19 mouse cellular contexts compared by ENCODE assay signal in genomic region chr7:70046691-70047414, GRCm38 (mm10).
DNase-seq lines count a peak whose midpoint lies in the region; ATAC-seq and TF ChIP-seq lines count a peak whose summit lies in the region.
"Had no signal": no experiment of that assay in that cellular context is flagged by ENCODE, and none has a peak within 500 bp of the region (broad histone marks: within the 10 kb centered on the region; RNA-seq: fewer than 3 reads in every experiment).

No protein-coding gene starts in this region.

- DNase-seq in cerebellum, postnatal 14 days, result peak; percentile 57 to 62
- no peak for DNase-seq in cerebellum, adult 11 months
- no peak for DNase-seq in neural tube, embryonic 10.5 days (ENCODE audit: extremely low spot score, low spot score)
- DNase-seq in heart, postnatal 36 days, result no peak
- DNase-seq in gastrocnemius, adult 2 months, result no peak
- DNase-seq: heart, postnatal 14 days; kidney, adult 18-20 months; kidney, postnatal 10 days; liver, embryonic 13.5 days; spleen, adult 18-20 months had no signal

- H3K27me3 ChIP-seq in neural tube, embryonic 13.5 days, result no peaks in the 10 kb centered on the region
- no peaks in the 10 kb centered on the region for H3K27me3 ChIP-seq in hindbrain, embryonic 13.5 days
- H3K27me3 ChIP-seq in neural tube, embryonic 14.5 days (ENCODE audit: control insufficient read depth, insufficient read depth, low read length), result no peaks in the 10 kb centered on the region
- H3K27me3 ChIP-seq: liver, embryonic 13.5 days; lung, embryonic 15.5 days; stomach, embryonic 15.5 days had no signal

- H3K4me1 ChIP-seq in neural tube, embryonic 13.5 days (replicated peaks), result no peaks in the 10 kb centered on the region
- 0 out of 2 replicates have a peak, but pooled peaks cover 10% of the 10 kb centered on the region for H3K4me1 ChIP-seq in hindbrain, embryonic 13.5 days (replicated peaks)
- H3K4me1 ChIP-seq in neural tube, embryonic 14.5 days (ENCODE audit: control insufficient read depth, insufficient read depth, low read length), result no peaks in the 10 kb centered on the region
- H3K4me1 ChIP-seq: limb, embryonic 12.5 days; liver, embryonic 13.5 days; stomach, embryonic 15.5 days had no signal

- no peaks in the 10 kb centered on the region for H3K36me3 ChIP-seq in neural tube, embryonic 13.5 days
- no peaks in the 10 kb centered on the region for H3K36me3 ChIP-seq in hindbrain, embryonic 13.5 days
- H3K36me3 ChIP-seq in neural tube, embryonic 14.5 days (ENCODE audit: control insufficient read depth, insufficient read depth, low read length), result no peaks in the 10 kb centered on the region
- H3K36me3 ChIP-seq: limb, embryonic 12.5 days; liver, embryonic 13.5 days; lung, embryonic 15.5 days; stomach, embryonic 15.5 days had no signal

- intact Hi-C loops in heart, postnatal 36 days (cut with DNase I), result no loop called here
- intact Hi-C loops in gastrocnemius, adult 2 months (cut with DNase I), result no loop called here

- TF ChIP-seq CTCF in gastrocnemius, adult 2 months (IDR thresholded peaks at IDR 0.05), result no peak

- no peaks in the 10 kb centered on the region for H3K9me3 ChIP-seq in neural tube, embryonic 13.5 days
- no peaks in the 10 kb centered on the region for H3K9me3 ChIP-seq in hindbrain, embryonic 13.5 days
- no peaks in the 10 kb centered on the region for H3K9me3 ChIP-seq in neural tube, embryonic 14.5 days (ENCODE audit: control insufficient read depth, low read length)
- H3K9me3 ChIP-seq: limb, embryonic 12.5 days; liver, embryonic 13.5 days; lung, embryonic 15.5 days; stomach, embryonic 15.5 days had no signal

- H3K4me2 ChIP-seq in neural tube, embryonic 13.5 days, result no peak overlapping the region
- no peak overlapping the region for H3K4me2 ChIP-seq in hindbrain, embryonic 13.5 days
- H3K4me2 ChIP-seq in neural tube, embryonic 14.5 days (ENCODE audit: low read depth, low read length), result no peak overlapping the region
- H3K4me2 ChIP-seq: heart, embryonic 11.5 days; limb, embryonic 12.5 days; liver, embryonic 13.5 days; lung, embryonic 15.5 days; stomach, embryonic 15.5 days had no signal

- WGBS in neural tube, embryonic 13.5 days, result 45% methylated on average over 17 of the region's 17 CpGs
- WGBS in hindbrain, embryonic 13.5 days, result 35% methylated on average over 17 of the region's 17 CpGs
- WGBS in neural tube, embryonic 14.5 days, result 37% methylated on average over 17 of the region's 17 CpGs

- H3K9ac ChIP-seq in neural tube, embryonic 13.5 days, result no peak overlapping the region
- no peak overlapping the region for H3K9ac ChIP-seq in hindbrain, embryonic 13.5 days
- no peak overlapping the region for H3K9ac ChIP-seq in neural tube, embryonic 14.5 days (replicated peaks; ENCODE audit: low read depth, low read length)
- H3K9ac ChIP-seq: limb, embryonic 12.5 days; liver, embryonic 13.5 days; lung, embryonic 15.5 days; stomach, embryonic 15.5 days had no signal

- no peak overlapping the region for H3K4me3 ChIP-seq in neural tube, embryonic 13.5 days
- no peak overlapping the region for H3K4me3 ChIP-seq in hindbrain, embryonic 13.5 days
- H3K4me3 ChIP-seq in neural tube, embryonic 14.5 days (ENCODE audit: low read depth, low read length), result no peak overlapping the region
- no peak overlapping the region for H3K4me3 ChIP-seq in gastrocnemius, adult 2 months
- H3K4me3 ChIP-seq: layer of hippocampus, adult 2 months; left cerebral cortex, adult 2 months; limb, embryonic 12.5 days; liver, embryonic 13.5 days; lung, embryonic 15.5 days; stomach, embryonic 15.5 days had no signal

- peak; percentile 88 for ATAC-seq in neural tube, embryonic 13.5 days (ENCODE audit: low read depth)
- ATAC-seq in hindbrain, embryonic 13.5 days (ENCODE audit: low FRiP score), result peak; percentile 88
- ATAC-seq in neural tube, embryonic 14.5 days (ENCODE audit: low read depth), result peak; percentile 87

- H3K27ac ChIP-seq in neural tube, embryonic 13.5 days (replicated peaks), result 0 out of 2 replicates have a peak overlapping the region, but pooled peaks have one; percentile 38
- peak overlapping the region; percentile 35; the same call in 1 of the 2 replicates for H3K27ac ChIP-seq in hindbrain, embryonic 13.5 days
- no peak overlapping the region for H3K27ac ChIP-seq in neural tube, embryonic 14.5 days (ENCODE audit: low read depth, low read length)
- no peak overlapping the region for H3K27ac ChIP-seq in gastrocnemius, adult 2 months
- H3K27ac ChIP-seq: layer of hippocampus, adult 2 months; left cerebral cortex, adult 2 months; limb, embryonic 12.5 days; liver, embryonic 13.5 days; lung, embryonic 15.5 days; stomach, embryonic 15.5 days had no signal

Comparison
In these comparisons a context has a peak if more than half of its experiments do, and no peak if none do; other contexts are left out.
1. DNase-seq: peak in cerebellum, postnatal 14 days (2 of 2); none in cerebellum, adult 11 months (single experiment), neural tube, embryonic 10.5 days (single experiment), heart, postnatal 36 days (0 of 2) and gastrocnemius, adult 2 months (single experiment).
2. H3K27ac ChIP-seq: peak in neural tube, embryonic 13.5 days (single experiment) and hindbrain, embryonic 13.5 days (single experiment); none in neural tube, embryonic 14.5 days (single experiment) and gastrocnemius, adult 2 months (single experiment).
3. Peak in every context shown above with its lines, with median percentiles within 50 percentile points of each other: ATAC-seq.